Mouse (Mus musculus) embryonic fibroblast, embryonic 13.5 days (primary cell): ENCODE results near the gene Klhdc7b.
A peak's percentile ranks its signal among the peaks of the same experiment; 100 is the strongest.

Experiments used
- CTCF ChIP-seq: IDR thresholded peaks from 2 replicates; pipeline ENCODE4 v1.5.1; 2011; ENCODE audit warnings: mild to moderate bottlenecking, control low read depth, low read length, moderate library complexity, borderline replicate concordance; ENCODE audit not compliant: insufficient read depth
- POLR2A ChIP-seq: IDR thresholded peaks from 2 replicates; pipeline ENCODE4 v1.6.1; 2011; ENCODE audit warnings: low read depth, mild to moderate bottlenecking, control low read depth, low read length, moderate library complexity

GRCm38 (mm10) chr15:89355241-89356187, 29.2 kb upstream of the Klhdc7b start, which contains the start of the genes Lmf2 and Ncaph2:
- TF ChIP-seq CTCF (no peak), POLR2A (peak; percentile 85)
